Mouse (Mus musculus) CH12.LX (cell line): ENCODE results near the gene Cntn4.

ENCODE experiments used
- CHD1 ChIP-seq: IDR thresholded peaks from 2 replicates; pipeline ENCODE4 v1.6.1; 2012; ENCODE audit warnings: low read depth, low read length, improper control_type of control experiment, inconsistent platforms
- CTCF ChIP-seq, 2 experiments: IDR thresholded peaks in 1 of 2; conservative IDR thresholded peaks in 1 of 2; 2 replicates each; pipeline ENCODE4 v1.5.1; 2011 to 2012; ENCODE audit warnings: low read depth in 2 of 2, low read length in 2 of 2, improper control_type of control experiment in 1 of 2, inconsistent platforms in 1 of 2, mild to moderate bottlenecking in 1 of 2, moderate library complexity in 1 of 2
- EP300 ChIP-seq: IDR thresholded peaks from 2 replicates; pipeline ENCODE4 v1.6.1; 2011; ENCODE audit warnings: low read length, improper control_type of control experiment
- MAFK ChIP-seq: IDR thresholded peaks from 2 replicates; pipeline ENCODE4 v1.6.1; 2011; ENCODE audit warnings: low read length, improper control_type of control experiment; ENCODE audit not compliant: insufficient replicate concordance
- MAX ChIP-seq: IDR thresholded peaks from 2 replicates; pipeline ENCODE4 v1.6.1; 2011; ENCODE audit warnings: low read length, improper control_type of control experiment
- RCOR1 ChIP-seq: conservative IDR thresholded peaks from 2 replicates; pipeline ENCODE4 v1.6.1; 2012; ENCODE audit warnings: low read depth, mild to moderate bottlenecking, inconsistent platforms, low read length, improper control_type of control experiment
- USF1 ChIP-seq: IDR thresholded peaks from 2 replicates; pipeline ENCODE4 v1.6.1; 2014; ENCODE audit warnings: low read depth, mild to moderate bottlenecking, inconsistent platforms, low read length, improper control_type of control experiment

GRCm38 (mm10) chr6:106155362-106155761, 477.9 kb downstream of the Cntn4 start:
- TF ChIP-seq USF1 (no peak), MAFK (no peak), CTCF (conservative IDR thresholded peaks at IDR 0.05 in 1 of 2, IDR thresholded peaks at IDR 0.05 in 1 of 2; ENCODE audit: low read depth in 2 of 2, low read length in 2 of 2) (no peak), MAX (no peak), CHD1 (no peak), RCOR1 (no peak), EP300 (no peak)
